Mouse (Mus musculus): Measurements from ENCODE around the gene Tubgcp6.

DNA sequence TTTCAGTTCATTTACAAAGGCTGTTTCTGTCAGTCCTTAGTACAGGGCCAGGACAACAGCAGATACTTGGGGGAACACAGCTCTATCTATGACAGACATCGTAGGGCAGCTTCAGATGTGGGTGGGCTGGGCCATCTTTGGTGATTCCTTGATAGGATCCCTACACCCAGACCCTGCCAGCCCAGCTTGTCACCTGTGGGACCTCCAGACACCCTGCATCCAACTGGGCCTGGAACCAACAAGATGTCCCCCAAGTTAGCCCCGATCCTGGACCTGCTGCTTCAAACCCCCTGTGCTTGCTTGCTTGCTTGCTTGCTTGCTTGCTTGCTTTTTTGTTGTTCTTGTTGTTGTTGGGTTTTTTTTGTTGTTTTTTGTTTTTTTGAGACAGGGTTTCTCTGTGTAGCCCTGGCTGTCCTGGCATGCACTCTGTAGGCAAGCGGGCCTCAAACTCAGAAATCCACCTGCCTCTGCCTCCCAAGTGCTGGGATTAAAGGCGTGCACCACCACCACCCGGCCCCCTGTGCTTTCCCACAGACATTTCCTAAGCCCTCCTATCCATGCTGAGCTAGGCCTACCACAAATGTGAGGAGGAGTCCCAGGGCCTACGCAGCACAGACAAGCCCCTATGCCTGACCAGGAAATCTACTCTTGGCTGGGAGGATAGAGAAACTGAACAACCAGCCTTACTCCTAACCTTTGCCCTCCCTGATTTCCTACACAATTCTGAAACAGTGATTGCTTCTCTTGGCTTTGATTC, 61.0 kb downstream of the Tubgcp6 start:
- TF ChIP-seq CTCF (IDR thresholded peaks at IDR 0.05; ENCODE audit: borderline replicate concordance, insufficient read depth, low read depth, low read length): no peak
- TF ChIP-seq POLR2A (IDR thresholded peaks at IDR 0.05; ENCODE audit: borderline replicate concordance, insufficient read depth, low read length): no peak

Measured in cerebellum, adult 2 months (tissue).